Mouse (Mus musculus): ENCODE measurements at regions not wholly inside any gene's neighbourhood (a gene's known extent, or its start where the extent isn't known, plus 50 kb on each side); places are given as distances from the start of the nearest gene placed in this dataset.

DNA sequence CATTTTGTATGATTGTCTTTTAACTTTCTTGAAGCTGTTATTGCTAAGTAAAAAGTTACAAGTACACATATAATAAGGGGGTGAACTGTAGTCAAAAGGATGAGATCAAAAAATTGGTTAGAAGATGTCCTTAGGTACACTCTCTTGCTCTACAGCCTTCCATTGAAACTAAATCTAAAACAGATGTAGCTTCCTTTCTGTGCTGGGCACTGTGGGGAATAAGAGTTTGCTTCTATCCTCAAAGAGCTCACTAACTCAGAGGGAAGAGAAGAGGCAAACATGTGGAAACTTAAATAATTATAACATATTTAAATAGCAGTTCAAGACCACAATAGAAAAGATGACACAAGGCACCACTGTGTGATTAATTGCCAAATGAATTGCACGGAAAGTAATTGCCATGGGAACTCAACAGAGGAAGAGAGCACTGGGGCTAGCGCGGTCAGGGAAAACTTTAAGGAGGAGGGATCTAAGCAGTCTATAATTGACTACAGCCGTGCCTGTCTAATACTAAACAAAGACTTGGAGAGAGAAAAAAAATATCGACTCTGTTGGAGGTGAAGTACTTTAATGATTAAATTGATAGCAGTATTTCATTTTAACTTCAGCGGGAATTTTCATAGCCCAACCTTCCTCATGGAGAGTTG is 57.9 kb upstream of the Ammecr1 start:
- intact Hi-C loops (cut with DNase I), result no loop called here

DNA sequence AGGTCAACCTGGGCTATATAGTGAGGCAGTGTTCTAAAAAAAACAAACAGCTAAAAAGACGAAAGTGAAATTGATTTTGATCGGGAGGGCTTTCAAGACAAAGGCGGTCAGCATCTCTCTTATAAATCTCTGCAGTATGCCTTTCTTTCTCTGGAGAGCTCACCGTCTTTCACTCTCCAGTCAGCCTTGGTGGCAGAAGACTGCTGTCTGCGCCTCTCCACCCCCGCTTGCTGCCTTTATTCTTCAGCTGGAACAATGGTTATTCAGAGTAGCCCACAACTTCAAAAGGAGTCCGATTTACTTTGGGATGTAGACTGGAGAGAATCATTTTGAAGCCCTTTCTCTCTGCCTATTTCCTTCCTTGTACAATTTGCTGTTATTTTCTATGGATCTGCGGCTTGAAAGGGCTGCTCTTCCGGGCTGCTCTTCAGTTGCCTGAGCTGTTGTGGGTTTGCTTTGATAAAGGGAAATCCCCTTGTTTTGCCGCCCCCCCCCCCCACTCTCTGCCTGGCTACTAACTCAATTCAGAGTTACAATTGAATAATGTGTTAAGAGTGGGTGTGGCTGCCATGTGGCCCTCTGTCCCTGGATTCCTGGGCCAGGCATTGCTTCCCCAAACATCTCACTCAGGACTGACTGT is 64.0 kb upstream of the Ammecr1 start:
- intact Hi-C loops (cut with DNase I), result no loop called here

- intact Hi-C loops (cut with DNase I), result loop anchor here (5.0 kb wide), 1 partner anchor 68 kb away; no protein-coding TSS in a partner anchor
These were observed 59.5 kb upstream of the Rtl9 start for GRCm38 (mm10) chrX:143039878-143040277.

DNA sequence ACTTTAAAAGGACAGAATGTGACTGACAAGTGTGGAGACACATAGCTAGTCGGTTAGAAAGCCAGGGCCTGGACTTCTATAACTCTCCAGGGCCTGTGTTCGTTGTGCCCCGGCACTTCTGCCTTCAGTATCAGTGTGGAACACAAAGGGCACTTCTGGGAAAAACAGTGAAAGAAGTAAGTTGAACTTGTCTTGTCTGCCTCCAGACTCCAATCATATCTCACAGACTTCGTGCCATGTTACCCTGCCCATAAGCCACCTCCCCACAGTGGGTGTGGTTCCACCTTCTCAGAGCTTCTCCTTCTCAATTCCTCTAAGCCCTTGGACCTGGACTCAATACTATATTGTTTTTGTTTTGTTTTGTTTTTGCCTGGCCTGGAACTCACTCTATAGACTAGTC is 55.1 kb upstream of the Rtl9 start:
- intact Hi-C loops (cut with DNase I), result no loop called here

GRCm38 (mm10) chrX:143046293-143046692 is 53.1 kb upstream of the Rtl9 start:
- intact Hi-C loops (cut with DNase I), result no loop called here
